Mouse (Mus musculus): ENCODE measurements around the gene Fbxw15.
"Not testable (repeated sequence)": the region's sequence is repeated elsewhere in the genome, so short reads cannot be mapped to it uniquely, and the experiment has no call there.

The Fbxw15 gene

GRCm38 (mm10) chr9:109568162-109568561, at the start of gene Fbxw15:
Gene Fbxw15 (minus strand): TSS chr9:109568262.
- DNase-seq (ENCODE audit: low spot score in 2 of 2) = not testable (repeated sequence)

- peak; percentile 17 to 34 for DNase-seq (ENCODE audit: low spot score in 2 of 2)
Measured at GRCm38 (mm10) chr9:109606837-109607236, 38.8 kb upstream of the Fbxw15 start.

DNA sequence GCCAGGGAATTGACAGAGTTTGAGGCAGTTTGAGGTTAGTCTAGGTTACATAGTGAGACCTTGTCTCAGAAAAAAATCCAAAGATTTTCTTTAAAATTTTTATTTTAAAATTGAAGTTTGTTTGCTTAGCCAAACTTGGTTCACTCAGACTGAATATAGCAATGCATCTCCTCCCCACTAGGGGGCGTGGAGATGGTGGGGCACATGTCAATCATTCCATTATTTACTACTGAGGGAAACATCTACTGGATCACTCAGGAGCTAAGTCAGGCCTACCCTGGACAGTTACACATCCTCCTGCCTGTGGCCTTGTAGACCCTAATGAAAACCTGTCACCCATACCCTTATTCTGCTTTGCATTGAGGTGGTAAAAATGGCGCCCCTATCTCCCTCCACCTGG, 34.1 kb upstream of the Fbxw15 start:
- not testable (repeated sequence) for DNase-seq (ENCODE audit: low spot score in 2 of 2)

- no peak for DNase-seq (ENCODE audit: low spot score in 2 of 2)
Measured at GRCm38 (mm10) chr9:109597226-109597625, 29.2 kb upstream of the Fbxw15 start.

DNA sequence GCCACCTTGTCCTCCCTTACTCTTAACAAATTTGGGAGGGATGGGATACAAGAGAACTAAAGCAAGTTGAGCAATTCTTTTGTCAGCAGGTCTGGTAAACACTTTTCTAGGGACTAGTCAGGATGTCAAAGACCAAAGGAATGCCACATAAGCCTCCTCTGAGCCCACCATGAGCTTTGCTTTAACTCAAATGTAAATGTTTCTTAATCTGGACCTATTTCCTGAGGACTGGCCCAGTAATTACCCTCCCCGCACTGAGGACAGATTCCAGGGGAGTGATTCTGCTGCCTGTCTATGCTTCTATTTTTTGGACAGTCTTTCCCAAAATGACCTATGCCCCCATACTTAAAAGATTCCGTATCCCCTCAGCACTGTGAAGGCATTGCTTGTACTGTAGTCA, 26.8 kb upstream of the Fbxw15 start:
- no peak for DNase-seq (ENCODE audit: low spot score in 2 of 2)

DNA sequence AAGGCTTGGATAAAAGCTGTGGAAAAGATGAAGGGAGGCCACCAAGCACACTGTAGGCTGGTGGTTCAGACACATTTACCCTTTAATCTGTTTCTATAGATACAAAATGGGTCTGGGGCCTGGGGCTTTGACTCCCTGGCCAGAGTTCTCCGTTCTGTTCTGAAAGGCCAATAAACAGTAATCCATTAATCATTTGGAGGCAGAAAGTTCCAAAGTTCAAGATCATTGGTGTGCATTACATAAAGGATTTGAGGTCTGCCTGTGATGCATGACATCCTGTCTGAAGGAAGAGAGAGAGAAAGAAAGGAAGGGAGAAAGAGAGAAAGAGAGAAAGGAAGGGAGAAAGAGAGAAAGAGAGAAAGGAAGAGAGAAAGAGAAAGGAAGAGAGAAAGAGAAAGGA, 2.5 kb downstream of the Fbxw15 start:
- no peak for DNase-seq (ENCODE audit: low spot score in 2 of 2)

- DNase-seq (ENCODE audit: low spot score in 2 of 2) = not testable (repeated sequence)
Measured at GRCm38 (mm10) chr9:109562106-109562505, 6.0 kb downstream of the Fbxw15 start.

GRCm38 (mm10) chr9:109552483-109552882, 15.6 kb downstream of the Fbxw15 start:
- DNase-seq (ENCODE audit: low spot score in 2 of 2) = no peak

DNA sequence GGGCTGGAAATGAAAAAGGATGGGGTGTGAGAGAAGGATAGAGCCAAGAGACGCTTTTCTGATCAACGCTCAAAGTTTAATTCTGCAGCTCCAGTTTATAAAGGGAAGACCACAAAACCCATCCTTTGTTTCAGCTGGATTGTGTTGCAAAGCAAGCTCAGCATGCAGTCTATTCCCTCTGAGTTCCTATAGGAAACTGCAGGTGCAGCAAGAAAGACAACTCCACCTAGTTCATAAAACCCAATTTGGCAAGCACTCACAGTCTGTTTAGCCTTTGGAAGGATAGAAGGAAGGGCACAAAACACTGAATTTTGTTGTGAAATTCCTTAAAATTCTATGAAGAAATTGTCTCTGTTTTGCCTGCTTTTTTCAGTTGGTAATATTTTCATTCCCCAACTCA, 18.4 kb downstream of the Fbxw15 start:
- DNase-seq (ENCODE audit: low spot score in 2 of 2) = not testable (repeated sequence)

DNA sequence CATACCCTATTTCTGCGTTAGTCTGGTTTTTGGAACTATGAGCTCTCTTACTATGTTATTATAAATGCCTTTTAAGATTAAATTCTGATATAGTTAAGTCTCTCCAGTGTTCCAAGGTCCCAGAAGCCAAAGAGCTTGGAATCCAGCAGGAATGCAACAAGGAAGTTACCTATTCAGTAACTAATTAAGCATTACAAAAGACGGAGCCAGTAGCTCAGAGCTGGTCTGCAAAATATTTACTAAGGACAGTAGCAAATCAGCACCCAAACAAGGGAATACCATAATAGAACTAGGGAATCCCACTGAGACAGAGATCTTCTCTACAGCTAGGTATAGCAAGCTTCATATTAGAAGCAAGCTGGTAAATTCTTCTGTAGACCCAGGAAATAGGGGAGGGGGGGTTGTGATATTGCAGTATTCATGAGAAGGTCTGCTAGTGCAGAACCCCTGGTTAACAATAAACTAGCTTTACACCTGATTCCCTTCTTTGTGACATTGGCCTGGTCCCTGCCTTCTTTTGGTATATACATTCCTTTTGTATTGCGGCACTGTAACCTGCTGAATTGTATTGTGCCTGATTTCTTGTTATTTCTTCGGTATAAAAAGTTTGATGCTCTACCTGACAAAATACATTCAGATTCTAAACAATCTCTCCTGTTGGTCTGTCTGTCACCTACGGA, 44.5 kb downstream of the Fbxw15 start:
- no peak for DNase-seq (ENCODE audit: low spot score in 2 of 2)

Data from cerebellum, postnatal 4 days (tissue).